Mouse (Mus musculus) T-helper 17 cell (primary cell): Measurements from ENCODE around the gene Akt3.

ENCODE experiments used
- in situ Hi-C, 2 experiments: fragments of 300-600 bp; cut with MboI, MseI; formaldehyde crosslinking; loops; 1 replicate in 1 of 2; 2 replicates in 1 of 2; pipeline ENCODE4 v1.15.1; 2025; ENCODE audit warnings: high pct_unique_total_duplicates in 2 of 2

Gene Akt3

DNA sequence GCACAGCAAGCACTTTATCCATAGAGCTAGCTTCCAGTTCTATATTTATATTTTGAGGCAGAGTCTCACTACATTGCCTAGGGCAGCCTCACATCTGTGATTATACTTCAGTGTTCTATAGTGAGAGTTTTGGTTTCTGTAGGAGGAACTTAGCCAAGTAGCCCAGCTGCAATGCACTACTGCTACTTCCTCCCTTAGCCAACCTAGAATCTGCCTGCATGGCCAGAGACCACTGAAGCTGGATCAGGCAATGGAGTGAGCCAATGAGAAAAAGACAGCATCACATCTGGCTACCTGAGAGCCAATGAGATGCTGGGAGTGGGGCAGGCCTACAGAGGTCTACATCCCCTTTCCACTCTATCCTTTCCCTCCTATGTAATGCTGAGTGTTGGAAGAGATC lies 192.3 kb downstream of the Akt3 start:
- in situ Hi-C loops, result no loop called here

DNA sequence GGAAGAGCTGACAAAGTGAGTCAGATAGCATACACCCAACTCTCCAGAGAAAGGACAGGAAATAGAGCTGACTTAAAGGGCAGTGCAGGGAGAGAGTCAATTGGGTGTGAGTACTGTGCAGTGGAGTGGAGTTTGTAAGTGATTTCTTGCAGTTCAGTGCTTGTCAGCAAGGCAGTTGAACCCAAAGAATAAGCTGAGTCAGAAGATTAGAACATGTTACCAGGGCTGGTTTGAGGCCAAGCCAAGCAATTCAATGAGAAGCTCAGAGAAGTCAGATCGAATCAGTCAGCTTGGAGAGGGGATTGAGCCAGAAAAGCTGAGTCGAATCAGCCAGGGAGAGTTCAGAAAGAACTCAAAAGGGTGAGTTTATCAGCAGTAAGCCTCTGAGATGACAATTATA lies 196.2 kb downstream of the Akt3 start:
- in situ Hi-C loops, result no loop called here

DNA sequence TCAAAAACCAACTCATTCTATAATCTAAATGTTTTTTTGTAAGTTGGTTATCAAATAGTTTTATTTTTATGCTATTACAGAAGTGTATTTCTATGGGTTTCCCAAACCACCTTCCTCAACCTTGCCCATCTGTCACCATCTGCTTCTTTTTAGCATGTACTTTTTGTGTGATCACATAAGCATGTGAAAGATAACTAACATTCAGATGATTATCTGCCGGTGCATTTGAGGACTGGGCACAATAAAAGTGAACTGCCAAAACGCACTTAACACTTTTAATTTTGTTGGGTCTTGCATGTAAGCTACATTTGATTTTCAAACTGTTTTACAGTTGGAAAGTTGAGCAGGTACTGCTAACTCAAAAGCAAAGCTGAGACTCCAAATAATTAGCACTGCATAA lies 203.1 kb downstream of the Akt3 start:
- in situ Hi-C loops, result no loop called here

DNA sequence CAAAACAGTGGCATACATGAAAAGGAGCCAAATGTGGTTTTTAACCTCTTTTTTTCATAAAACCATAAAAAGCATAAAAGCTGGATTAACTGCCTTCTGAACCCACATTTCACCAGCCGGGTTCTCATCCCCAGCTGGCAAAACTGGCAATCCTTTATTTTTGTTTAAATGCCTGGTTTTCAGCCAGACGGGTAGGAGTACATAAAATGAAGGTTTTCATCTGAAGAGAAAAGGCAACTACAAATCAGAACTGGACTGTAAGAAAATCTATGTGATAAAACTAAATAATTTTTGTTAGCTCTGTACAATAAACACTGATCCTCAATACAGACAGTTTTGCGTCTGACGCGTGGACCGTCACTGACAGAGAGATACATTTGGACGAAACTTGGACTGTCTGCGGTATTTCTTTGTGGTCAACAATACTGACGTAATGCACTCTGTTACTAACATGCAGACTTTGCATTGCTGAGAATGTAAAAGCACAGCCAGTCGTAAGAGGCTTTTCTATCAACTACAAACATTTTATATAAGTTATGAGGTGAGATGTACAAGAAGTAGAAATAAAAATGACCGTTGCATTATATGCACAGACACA lies 206.5 kb downstream of the Akt3 start:
- in situ Hi-C loops, result no loop called here

DNA sequence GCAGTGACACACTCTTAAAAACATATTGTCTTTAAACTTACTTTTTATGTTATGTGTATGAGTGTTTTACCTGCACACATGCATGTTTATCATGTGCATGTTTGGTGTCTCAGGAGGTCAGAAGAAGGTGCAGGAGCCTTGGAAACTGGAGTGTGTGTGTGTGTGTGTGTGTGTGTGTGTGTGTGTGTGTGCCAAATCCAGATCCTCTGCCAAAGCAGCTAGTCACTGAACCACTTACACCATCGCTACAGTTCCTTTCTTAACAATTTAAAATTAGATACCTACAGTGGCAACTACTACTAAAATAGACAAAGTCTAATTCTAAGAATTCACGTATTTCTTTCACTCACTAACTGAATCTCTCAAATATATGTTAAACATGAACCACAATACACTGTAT lies 209.2 kb downstream of the Akt3 start:
- in situ Hi-C loops, result loop anchor here in 1 of 2 experiments (10.0 kb wide), 1 partner anchor 156 kb away; no protein-coding TSS in a partner anchor

DNA sequence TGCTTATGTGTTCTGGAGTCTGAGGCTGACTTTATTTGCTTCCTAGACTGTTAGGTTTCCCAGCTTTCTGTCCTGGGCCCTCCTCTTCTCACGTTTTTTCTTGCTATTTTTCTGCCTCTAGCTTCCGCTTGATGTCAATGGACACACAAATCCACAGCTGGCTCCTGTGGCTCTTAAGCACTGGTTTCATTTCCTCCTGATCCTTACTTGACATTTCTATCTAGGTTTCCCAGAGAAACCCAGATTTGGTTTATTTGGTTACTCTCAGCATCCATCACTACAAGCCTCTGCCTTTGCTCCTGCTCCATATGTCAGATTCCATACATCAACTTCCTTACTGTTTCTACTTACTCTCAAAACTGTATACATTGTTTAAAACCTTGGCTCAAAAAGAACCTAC lies 211.0 kb downstream of the Akt3 start:
- in situ Hi-C loops, result loop anchor here in 1 of 2 experiments (10.0 kb wide), 1 partner anchor 158 kb away; no protein-coding TSS in a partner anchor

DNA sequence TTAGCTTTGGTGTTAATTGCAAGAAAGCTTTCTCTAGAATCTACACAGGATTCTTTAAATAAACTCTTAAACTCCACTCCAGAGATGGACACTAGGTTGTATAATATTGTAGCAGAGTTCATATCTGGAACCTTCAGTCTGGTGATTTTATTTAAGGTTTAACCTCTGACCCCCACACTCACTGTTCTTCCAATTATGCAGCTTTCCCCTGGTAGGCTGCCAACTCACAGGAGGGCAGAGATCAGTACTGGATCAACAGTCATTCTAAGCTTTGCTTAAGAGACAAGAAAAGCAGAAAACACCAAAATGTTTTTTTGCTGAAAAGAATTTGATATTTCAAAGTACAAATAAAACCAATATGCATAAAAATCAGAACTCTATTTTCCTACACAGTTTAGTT lies 212.1 kb downstream of the Akt3 start:
- in situ Hi-C loops, result loop anchor here in 1 of 2 experiments (10.0 kb wide), 1 partner anchor 159 kb away; no protein-coding TSS in a partner anchor

DNA sequence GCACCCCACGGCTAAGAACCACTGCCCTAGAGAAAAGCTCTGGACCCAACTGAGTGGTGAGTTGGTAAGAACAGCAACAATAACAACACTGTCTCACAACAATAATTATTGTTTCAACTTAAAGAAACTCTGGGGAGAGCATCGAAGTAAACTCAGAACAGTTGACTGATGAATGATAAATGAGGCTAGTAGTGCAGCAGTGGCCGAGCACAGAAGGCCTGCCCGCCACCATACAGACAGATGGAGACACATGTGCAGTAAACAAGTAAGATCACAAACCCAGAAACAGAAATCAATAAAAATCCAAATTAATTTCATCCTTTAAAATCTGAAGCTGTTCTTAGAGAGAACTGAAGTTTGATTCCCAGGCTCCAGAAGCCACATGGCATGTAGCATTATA lies 217.9 kb downstream of the Akt3 start:
- in situ Hi-C loops, result loop anchor here in 1 of 2 experiments (10.0 kb wide), 1 partner anchor 165 kb away; no protein-coding TSS in a partner anchor

DNA sequence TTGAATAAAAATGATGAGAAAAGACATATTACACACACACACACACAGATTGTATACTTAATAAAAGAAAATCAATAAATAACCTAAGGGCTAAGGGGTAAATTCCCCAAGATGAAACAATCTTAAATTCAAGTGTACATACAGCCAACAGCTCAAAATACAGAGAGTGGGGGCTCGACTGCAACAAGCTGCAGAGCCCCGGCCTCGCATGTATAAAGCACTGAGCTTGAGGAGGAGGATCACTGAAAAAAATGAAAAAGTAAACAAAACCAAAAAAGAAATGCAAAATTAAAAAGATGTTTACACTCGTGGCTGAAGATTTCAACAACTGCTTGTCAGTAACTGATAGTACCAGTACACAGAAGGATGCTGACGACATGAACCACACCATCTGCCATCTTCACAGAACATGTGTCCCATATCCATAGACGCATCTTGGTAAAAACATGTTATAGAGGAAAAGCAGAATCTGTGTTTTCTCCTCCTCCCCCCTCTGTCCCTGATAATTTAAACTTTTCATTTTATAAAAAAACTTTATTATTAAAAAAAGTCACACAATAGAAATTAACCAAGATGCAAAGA lies 218.8 kb downstream of the Akt3 start:
- in situ Hi-C loops, result no loop called here

DNA sequence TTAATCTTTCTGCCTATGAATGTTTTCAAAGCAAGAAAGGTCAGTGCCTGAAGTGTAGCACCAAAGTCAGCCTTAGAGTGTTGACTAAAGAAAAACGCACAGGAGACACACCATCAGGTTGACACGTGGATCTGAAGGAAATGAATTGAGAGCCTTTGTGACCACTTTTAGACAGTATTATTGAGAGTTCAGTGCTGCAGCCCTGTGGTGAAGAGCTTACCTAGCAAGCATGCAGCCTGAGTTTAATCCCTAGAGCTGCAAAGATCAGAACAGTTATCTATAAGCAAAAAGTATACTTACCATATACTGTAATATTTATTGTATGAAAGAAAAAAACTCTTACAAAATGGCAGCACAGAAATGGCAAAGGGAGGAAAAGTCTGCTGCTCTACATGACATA lies 219.6 kb downstream of the Akt3 start:
- in situ Hi-C loops, result no loop called here

DNA sequence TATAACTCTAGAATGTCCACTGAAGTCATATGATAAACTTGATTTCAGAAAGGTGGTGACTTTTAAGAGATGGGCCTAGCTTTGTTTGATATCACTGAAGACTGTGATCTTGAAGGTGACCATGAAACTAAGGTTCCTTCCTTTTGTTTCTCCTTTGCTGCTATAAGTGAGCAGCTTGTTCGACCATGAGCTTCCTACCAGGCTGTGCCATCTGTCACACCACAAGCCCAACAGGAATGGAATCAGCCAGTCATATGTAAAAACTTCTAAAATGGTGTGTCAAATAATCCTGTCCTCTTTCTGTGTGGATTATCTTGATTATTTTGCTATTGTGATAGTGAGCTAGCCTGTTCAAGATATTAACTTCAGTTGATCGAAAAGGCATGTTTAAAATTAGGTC lies 222.5 kb downstream of the Akt3 start:
- in situ Hi-C loops, result no loop called here

DNA sequence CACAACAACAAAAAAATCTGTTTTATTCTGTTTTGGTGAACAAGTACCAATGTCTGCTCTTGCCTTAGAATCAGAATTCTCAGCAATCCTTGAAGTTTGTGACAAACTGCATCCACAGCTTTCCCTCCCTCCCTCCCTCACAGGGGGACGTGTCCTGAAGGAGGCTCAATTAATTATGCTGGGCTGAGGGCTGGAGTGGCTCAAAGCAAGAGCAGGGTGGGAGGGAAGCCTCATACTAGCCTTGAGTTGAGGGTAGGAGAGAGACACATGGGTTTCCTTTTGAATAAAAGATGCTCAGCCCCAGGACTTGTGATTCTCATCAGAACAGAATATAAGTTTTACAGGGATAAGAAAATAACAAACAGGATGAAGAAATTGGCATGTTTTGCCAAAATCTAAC lies 225.8 kb downstream of the Akt3 start:
- in situ Hi-C loops, result no loop called here

DNA sequence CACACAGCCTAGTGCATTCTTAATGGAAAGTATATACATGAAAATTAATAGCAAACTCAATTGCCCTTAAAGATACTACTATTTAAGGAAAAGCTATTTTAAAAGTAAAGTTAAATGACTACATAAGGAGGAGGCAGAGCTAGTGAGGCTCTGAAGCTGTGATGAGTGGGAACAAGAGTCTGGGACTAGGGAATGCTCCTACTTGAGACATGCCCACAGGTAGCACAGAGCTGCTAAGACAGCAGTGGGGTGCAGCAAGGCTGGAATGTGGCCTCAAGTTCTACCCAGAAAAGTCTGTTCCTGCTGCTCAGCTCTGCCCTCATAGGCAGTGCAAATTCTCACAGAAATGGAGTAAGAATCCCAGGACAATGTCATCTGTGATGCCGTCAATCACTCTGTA lies 226.8 kb downstream of the Akt3 start:
- in situ Hi-C loops, result no loop called here

DNA sequence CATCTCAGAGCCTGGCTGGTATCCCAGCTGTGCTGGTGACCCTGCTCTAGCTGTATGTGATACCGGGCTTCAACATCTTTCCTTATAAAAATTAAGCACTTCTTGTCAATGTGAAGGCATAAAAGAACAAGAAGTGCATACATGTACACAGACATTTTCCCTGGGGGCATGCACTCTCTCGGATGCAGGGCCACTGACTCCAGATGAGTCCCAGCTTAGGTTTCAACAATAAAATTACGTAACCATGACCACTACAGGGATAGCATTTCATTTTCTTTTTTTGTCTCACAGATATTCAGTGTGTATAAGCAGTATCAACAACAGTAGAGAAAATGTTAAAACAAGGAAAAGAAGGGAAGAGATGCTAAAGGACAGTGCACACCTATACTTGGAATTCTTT lies 227.3 kb downstream of the Akt3 start:
- in situ Hi-C loops, result no loop called here

DNA sequence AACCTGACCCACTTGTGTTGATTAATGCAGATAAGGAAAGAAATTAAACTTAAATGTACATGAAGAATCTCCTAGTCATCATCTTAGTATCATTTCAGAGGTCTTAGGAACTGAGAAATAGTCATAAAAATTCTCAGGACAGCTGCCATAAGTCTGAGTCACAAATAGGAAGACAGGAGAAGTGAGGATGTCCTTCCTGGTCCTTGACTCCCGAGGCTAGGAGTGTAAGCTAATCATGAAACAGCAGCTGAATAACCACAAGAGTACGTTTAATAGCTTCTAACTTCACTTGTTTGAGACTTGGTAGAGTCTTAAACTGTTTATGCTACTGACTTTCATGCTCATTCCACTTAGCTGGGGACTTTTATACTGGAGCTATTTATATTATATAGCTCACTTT lies 229.0 kb downstream of the Akt3 start:
- in situ Hi-C loops, result no loop called here

DNA sequence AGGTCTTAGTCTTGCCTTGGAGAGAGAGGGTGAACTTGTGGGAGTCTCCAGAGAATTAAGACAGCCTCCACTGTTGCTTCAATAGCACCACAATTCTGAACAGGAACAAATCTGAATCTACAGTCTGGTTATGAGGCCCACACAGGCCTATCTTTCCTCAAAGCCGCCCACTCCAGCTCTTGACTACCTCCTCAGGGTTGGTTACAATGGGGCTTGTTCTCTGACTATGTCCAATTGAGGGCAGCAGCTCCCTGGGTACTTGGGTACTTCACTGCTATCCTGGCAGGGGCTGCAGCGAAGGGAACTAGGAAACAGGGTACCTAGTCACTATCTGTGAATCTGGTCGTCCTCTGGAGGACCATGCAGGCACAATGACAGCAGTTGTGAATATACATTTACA lies 230.3 kb downstream of the Akt3 start:
- in situ Hi-C loops, result no loop called here

DNA sequence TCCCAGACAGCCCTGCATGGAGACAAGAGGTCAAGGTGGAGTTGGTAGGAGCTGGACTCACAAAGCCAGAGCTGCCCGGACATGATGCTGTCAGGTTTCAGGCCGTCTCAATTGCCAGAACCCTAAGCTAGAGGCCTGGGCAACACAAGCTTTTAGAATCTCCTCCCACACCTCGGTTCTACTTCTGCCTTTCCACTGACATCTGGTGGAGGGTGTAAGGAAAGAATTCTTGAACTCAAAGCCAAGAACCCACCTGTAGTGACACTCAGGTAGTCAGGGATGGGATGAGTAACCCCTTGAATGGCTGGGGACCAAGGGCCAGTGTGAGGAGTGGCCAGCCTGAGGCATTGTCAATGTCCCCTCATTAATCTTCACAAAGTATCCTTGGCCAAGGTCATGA lies 235.3 kb downstream of the Akt3 start:
- in situ Hi-C loops, result loop anchor here in 1 of 2 experiments (25.0 kb wide), 1 partner anchor 310 kb away; no protein-coding TSS in a partner anchor

DNA sequence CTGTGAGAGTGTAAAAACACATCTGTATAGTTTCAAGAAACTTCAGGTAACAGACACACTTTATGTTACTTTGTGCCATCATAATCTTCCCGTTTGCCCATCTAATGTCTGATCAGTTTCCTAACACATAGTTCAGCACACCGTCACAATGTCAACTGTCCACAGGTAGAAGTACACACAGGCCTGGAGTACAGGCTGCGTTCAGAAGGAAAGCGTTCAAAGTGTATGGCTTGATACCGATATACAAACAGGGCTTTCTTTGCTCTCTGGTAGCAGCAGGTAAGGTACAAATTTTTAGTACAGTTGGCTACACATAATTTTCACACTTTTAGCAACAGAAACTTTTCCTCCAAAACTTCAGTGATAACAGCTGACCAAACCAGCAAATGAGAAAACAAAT lies 238.3 kb downstream of the Akt3 start:
- in situ Hi-C loops, result loop anchor here in 1 of 2 experiments (10.0 to 25.0 kb wide), 2 partner anchors 307 to 475 kb away; no protein-coding TSS in a partner anchor

DNA sequence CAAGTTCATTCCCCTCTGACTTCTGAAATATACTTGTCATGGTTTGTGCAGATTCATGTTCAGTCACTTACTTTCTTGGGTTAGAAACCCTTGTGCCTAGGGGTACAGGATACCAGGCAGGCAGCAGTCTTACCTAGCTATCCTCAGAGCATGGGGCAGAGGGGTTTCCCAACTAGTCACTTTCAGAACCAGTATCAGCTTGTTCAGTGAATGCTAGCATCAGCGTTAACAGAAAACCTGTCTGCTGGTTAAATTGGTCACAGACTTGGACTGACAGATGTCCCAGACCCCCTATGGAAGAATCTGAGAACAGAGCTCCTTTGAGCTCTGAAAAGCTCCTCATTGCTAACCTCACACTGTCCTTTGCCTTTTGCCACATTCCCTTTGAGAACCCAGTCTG lies 239.3 kb downstream of the Akt3 start:
- in situ Hi-C loops, result loop anchor here in 1 of 2 experiments (10.0 to 25.0 kb wide), 2 partner anchors 306 to 476 kb away; no protein-coding TSS in a partner anchor

DNA sequence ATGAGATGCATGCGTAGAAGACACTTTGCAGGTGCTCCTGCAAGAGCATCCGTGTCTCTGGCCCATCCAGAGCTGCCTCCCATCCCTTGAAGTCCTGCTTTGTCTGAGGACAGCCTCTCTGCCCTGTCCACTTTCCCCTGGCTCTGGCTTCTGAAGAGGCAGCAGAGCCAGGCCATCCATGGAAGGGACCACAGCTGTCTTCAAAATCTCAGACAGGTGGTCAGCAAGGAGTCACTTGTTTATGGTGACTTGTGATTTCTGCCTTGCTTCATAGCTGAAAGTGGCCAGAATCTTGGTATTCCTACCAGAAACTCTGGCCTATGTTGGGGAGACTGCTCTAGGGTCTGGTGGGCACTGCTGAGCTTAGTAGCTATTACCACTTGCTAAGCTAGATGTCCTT lies 241.3 kb downstream of the Akt3 start:
- in situ Hi-C loops, result loop anchor here in 1 of 2 experiments (10.0 to 25.0 kb wide), 2 partner anchors 304 to 478 kb away; no protein-coding TSS in a partner anchor

DNA sequence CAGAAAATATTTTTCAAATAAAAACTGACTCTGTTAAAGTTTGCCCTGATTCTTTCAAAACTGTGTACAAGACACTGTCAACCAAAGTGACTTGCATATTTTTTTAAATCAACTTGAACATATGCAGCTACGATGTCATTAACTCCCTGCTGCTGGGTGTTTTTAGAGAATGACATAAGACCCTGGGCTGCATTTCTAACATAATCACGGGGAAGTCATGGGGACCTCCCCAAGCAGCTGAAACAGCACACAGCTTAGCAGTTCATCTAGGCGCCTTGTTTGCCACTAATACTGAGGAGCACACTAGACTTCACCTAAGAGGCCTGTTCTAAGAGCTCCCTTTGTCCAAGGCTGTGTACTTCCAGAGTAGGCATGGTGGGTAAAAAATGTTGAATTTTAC lies 242.1 kb downstream of the Akt3 start:
- in situ Hi-C loops, result loop anchor here in 1 of 2 experiments (10.0 to 25.0 kb wide), 2 partner anchors 304 to 479 kb away; no protein-coding TSS in a partner anchor

DNA sequence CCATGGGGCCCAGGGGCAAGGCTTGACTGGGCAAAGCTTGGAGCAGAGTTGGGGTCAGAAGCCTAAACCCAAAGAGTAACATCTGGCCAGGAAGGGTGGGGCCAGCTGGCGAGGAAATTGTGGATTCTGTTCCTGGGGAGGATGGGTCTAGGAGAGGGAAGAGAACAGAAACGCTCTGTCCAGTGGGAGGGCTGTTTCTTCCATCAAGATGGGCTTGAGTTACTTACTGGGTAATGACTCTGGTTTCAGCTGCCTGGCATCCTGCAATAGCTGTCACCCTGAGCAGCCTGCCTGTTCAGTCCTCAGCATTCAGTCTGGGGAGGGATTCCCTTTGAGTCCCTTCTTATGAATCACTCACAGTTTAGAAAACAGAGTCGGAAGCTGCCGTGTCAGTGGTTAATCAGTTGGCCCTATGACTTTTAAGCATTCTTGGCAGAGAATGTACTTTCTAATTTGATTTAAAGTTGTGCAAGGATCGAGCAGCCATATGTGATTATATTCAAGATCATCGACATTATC lies 243.0 kb downstream of the Akt3 start:
- in situ Hi-C loops, result loop anchor here in 1 of 2 experiments (10.0 to 25.0 kb wide), 2 partner anchors 303 to 480 kb away; no protein-coding TSS in a partner anchor

DNA sequence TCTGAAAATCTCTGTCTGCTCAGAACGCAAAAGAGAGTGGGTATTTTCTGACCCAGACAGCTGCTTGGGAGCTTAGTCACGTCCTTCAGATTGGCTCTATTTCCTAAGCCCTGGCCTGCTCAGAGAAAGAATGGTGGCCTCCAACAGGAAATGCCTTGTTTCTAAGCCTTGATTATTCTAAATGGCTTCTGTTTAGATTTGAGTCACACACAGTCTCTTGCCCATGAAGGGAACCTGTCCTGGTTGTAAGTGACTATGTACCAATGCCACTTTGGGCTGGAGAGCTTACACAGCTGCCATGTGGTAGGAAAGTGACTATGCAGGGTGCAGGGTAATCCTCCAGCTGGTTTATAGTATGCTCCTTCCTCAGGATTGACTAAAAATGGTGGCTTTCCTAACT lies 243.7 kb downstream of the Akt3 start:
- in situ Hi-C loops, result loop anchor here in 1 of 2 experiments (10.0 to 25.0 kb wide), 2 partner anchors 302 to 480 kb away; no protein-coding TSS in a partner anchor
